13 mouse cellular contexts compared by ENCODE assay signal in the genomic region with DNA sequence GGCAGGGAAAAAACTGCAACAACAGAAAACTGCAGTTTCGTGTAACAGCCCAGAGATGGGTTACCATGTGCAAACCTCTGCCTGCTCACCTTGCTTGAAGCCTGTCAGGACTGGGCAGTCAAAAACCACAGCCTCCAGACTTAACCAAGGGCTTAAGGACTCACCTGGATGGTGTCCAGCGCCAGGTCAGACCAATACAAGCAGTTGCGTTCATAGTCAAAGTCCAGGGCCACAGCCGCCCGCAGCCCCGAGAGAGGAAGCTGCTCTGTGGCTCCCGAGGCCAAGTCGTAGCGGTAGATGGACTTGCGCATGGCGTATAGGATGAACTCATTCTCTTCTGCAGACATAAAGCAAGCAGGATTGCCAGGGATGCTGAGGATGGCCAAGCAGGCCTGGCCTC.
"Had no signal": no experiment of that assay in that cellular context is flagged by ENCODE, and none has a peak within 500 bp of the region (broad histone marks: within the 10 kb centered on the region; RNA-seq: fewer than 3 reads in every experiment).

No protein-coding gene starts in this region.

- H3K4me1 ChIP-seq: intestine, embryonic 15.5 days; liver, embryonic 15.5 days; stomach, embryonic 15.5 days had no signal

- H3K4me3 ChIP-seq: intestine, embryonic 15.5 days; layer of hippocampus, adult 2 months; limb, embryonic 12.5 days; liver, embryonic 15.5 days; neural tube, embryonic 12.5 days; stomach, embryonic 15.5 days had no signal

- H3K27ac ChIP-seq: hindbrain, embryonic 14.5 days; intestine, embryonic 15.5 days; limb, embryonic 12.5 days; liver, embryonic 15.5 days; neural tube, embryonic 12.5 days; stomach, embryonic 15.5 days had no signal

- DNase-seq: liver; lung, embryonic 14.5 days; lung, postnatal 14 days; midbrain, embryonic 14.5 days; thymus, adult 2 months; thymus, postnatal 25 days had no signal

- H3K4me2 ChIP-seq: hindbrain, embryonic 14.5 days; intestine, embryonic 15.5 days; limb, embryonic 12.5 days; liver, embryonic 15.5 days; lung, embryonic 14.5 days; neural tube, embryonic 12.5 days; stomach, embryonic 15.5 days had no signal

- ATAC-seq: intestine, embryonic 15.5 days had no signal

- H3K36me3 ChIP-seq: intestine, embryonic 15.5 days; limb, embryonic 12.5 days; liver, embryonic 15.5 days had no signal

- H3K9ac ChIP-seq: hindbrain, embryonic 14.5 days; intestine, embryonic 15.5 days; limb, embryonic 12.5 days; liver, embryonic 15.5 days; lung, embryonic 14.5 days; neural tube, embryonic 12.5 days; stomach, embryonic 15.5 days had no signal

- H3K9me3 ChIP-seq: intestine, embryonic 15.5 days; limb, embryonic 12.5 days; liver, embryonic 15.5 days; neural tube, embryonic 12.5 days; stomach, embryonic 15.5 days had no signal

- H3K27me3 ChIP-seq: intestine, embryonic 15.5 days; limb, embryonic 12.5 days; liver, embryonic 15.5 days; neural tube, embryonic 12.5 days; stomach, embryonic 15.5 days had no signal
